Mouse (Mus musculus) heart, postnatal 0 days (tissue): ENCODE results near the gene Tsg101. TPM values are rescaled to one million over a fixed set of nuclear protein-coding genes. Genes with fewer than 3 reads are reported as not detected.
A peak's percentile ranks its signal among the peaks of the same experiment; 100 is the strongest.

Experiments
- ATAC-seq: fragments of 200-750 bp; cut with Nextera tagmentation; 2 replicates; pipeline ENCODE4 v1.8.0; 2017; ENCODE audit warnings: low read depth, moderate number of reproducible peaks, moderate library complexity; ENCODE audit not compliant: insufficient read depth
- DNase-seq: peaks from one replicate; pipeline ENCODE4 v3.0.0-alpha.2; 2016; ENCODE audit warnings: low spot score
- H3K27ac ChIP-seq: fragments of 300-500 bp; sonication (generic); 2 replicates; pipeline ENCODE4 v1.5.1; 2014; ENCODE audit warnings: low read depth, mild to moderate bottlenecking
- H3K27me3 ChIP-seq: fragments of 300-500 bp; sonication (generic); 2 replicates; pipeline ENCODE4 v1.6.1; 2014; ENCODE audit warnings: low read length, mixed read lengths; ENCODE audit not compliant: control insufficient read depth, insufficient read depth
- H3K36me3 ChIP-seq: fragments of 300-500 bp; sonication (generic); replicated peaks from 2 replicates; pipeline ENCODE4 v1.6.1; 2014; ENCODE audit warnings: low read length, mixed read lengths; ENCODE audit not compliant: control insufficient read depth, insufficient read depth
- H3K4me1 ChIP-seq: fragments of 300-500 bp; sonication (generic); 2 replicates; pipeline ENCODE4 v1.6.1; 2014; ENCODE audit warnings: antibody characterized with exemption; ENCODE audit not compliant: control insufficient read depth, insufficient read depth
- H3K4me2 ChIP-seq: fragments of 300-500 bp; sonication (generic); 2 replicates; pipeline ENCODE4 v1.6.1; 2014; ENCODE audit warnings: low read depth, mild to moderate bottlenecking, low read length, moderate library complexity
- H3K4me3 ChIP-seq: fragments of 300-500 bp; sonication (generic); 2 replicates; pipeline ENCODE4 v1.5.1; 2014; ENCODE audit warnings: low read depth, low read length
- H3K9ac ChIP-seq: fragments of 300-500 bp; sonication (generic); replicated peaks from 2 replicates; pipeline ENCODE4 v1.6.1; 2014; ENCODE audit warnings: low read depth, low read length, mixed read lengths
- H3K9me3 ChIP-seq: fragments of 300-500 bp; sonication (generic); replicated peaks from 2 replicates; pipeline ENCODE4 v1.6.1; 2016; ENCODE audit warnings: low read length; ENCODE audit not compliant: control insufficient read depth
- CTCF ChIP-seq: IDR thresholded peaks from 2 replicates; pipeline ENCODE4 v1.5.1; 2016; ENCODE audit warnings: antibody characterized with exemption, control low read depth, low read depth
- EP300 ChIP-seq: IDR thresholded peaks from 2 replicates; pipeline ENCODE4 v1.6.1; 2016; ENCODE audit warnings: antibody characterized with exemption, low read depth
- WGBS: fragments of 180-500 bp; shearing (Covaris S2); extraction: QIAGEN DNeasy Blood & Tissue Kit; methylation state at CpG from one replicate; pipeline ENCODE4 v1.1.7; 2014; 5-methylcytosine and 5-hydroxymethylcytosine counted together
- polyA plus RNA-seq: library from polyadenylated mRNA; unstranded; fragments of >200 nt; fragmentation: Nextera tagmentation; extraction: Ambion mirVana; gene quantifications from 2 replicates; pipeline ENCODE4 v1.2.1, GENCODE M21; 2015
- total RNA-seq: library from RNA; depleted of rRNA; stranded (reverse); fragments of >200 nt; gene quantifications from 2 replicates; pipeline ENCODE4 v1.2.3, GENCODE M21; 2014; ENCODE audit warnings: low replicate concordance

The Tsg101 gene
- total and polyA plus RNA-seq, 2 experiments from 2014 or later = 116 to 164 TPM

GRCm38 (mm10) chr7:46958853-46959252 lies 39.1 kb upstream of the Tsg101 start:
- Histone ChIP-seq H3K4me1 (no peaks in the 10 kb centered on the region; the same call in 1 of the 2 replicates), H3K4me3 (peak overlapping the region; percentile 71), H3K4me2 (peak overlapping the region; percentile 80), H3K9me3 (no peaks in the 10 kb centered on the region), H3K27ac (no peak overlapping the region), H3K36me3 (peaks cover 16% of the 10 kb centered on the region), H3K27me3 (no peaks in the 10 kb centered on the region), H3K9ac (no peak overlapping the region)
- 16% methylated on average over 9 of the region's 9 CpGs for WGBS
- no peak for DNase-seq
- ATAC-seq = no peak
- TF ChIP-seq EP300 (no peak), CTCF (no peak)

GRCm38 (mm10) chr7:46957831-46958691 lies 38.3 kb upstream of the Tsg101 start, which contains the start of gene Uevld:
Gene Uevld (minus strand): TSS chr7:46958527.
- H3K9me3 ChIP-seq = no peaks in the 10 kb centered on the region
- H3K4me1 ChIP-seq = no peaks in the 10 kb centered on the region; the same call in 1 of the 2 replicates
- H3K4me2 ChIP-seq = peak within 1 kb of the TSS; percentile 80
- DNase-seq (peak; percentile 83), ATAC-seq (peak; percentile 77)
- peak within 1 kb of the TSS; percentile 71 for H3K4me3 ChIP-seq
- no peaks in the 10 kb centered on the region for H3K27me3 ChIP-seq
- peaks cover 24% of the 10 kb centered on the region for H3K36me3 ChIP-seq
- TF ChIP-seq CTCF (peak; percentile 26; the same call in 1 of the 2 replicates), EP300 (no peak)
- under 1% methylated on average over 51 of the region's 51 CpGs for WGBS
- 0 out of 2 replicates have a peak within 1 kb of the TSS, but pooled peaks have one; percentile 6 for H3K27ac ChIP-seq
- H3K9ac ChIP-seq = peak within 1 kb of the TSS; percentile 76

GRCm38 (mm10) chr7:46935847-46936246 lies 16.1 kb upstream of the Tsg101 start:
- ATAC-seq (peak; percentile 36; the same call in 1 of the 2 replicates), DNase-seq (peak; percentile 25)
- H3K9me3 ChIP-seq = no peaks in the 10 kb centered on the region
- 42% methylated on average over 4 of the region's 4 CpGs for WGBS
- H3K36me3 ChIP-seq = peaks cover 67% of the 10 kb centered on the region
- no peak overlapping the region for H3K9ac ChIP-seq
- H3K4me3 ChIP-seq = no peak overlapping the region
- no peaks in the 10 kb centered on the region for H3K4me1 ChIP-seq
- H3K4me2 ChIP-seq = no peak overlapping the region
- H3K27ac ChIP-seq = no peak overlapping the region
- no peak for TF ChIP-seq EP300
- TF ChIP-seq CTCF = peak; percentile 50
- H3K27me3 ChIP-seq = no peaks in the 10 kb centered on the region

GRCm38 (mm10) chr7:46934788-46935187 lies 15.0 kb upstream of the Tsg101 start:
- no peak overlapping the region for H3K4me3 ChIP-seq
- H3K4me2 ChIP-seq = no peak overlapping the region
- ATAC-seq (no peak), DNase-seq (no peak)
- H3K4me1 ChIP-seq = no peaks in the 10 kb centered on the region
- no peaks in the 10 kb centered on the region for H3K27me3 ChIP-seq
- no peak overlapping the region for H3K9ac ChIP-seq
- H3K27ac ChIP-seq = no peak overlapping the region
- WGBS = 74% methylated on average over 8 of the region's 8 CpGs
- H3K9me3 ChIP-seq = no peaks in the 10 kb centered on the region
- peaks cover 67% of the 10 kb centered on the region for H3K36me3 ChIP-seq
- no peak for TF ChIP-seq CTCF
- no peak for TF ChIP-seq EP300

GRCm38 (mm10) chr7:46931370-46931769 lies 11.6 kb upstream of the Tsg101 start:
- H3K9ac ChIP-seq = no peak overlapping the region
- H3K36me3 ChIP-seq = peaks cover 43% of the 10 kb centered on the region
- no peak overlapping the region for H3K4me2 ChIP-seq
- H3K27me3 ChIP-seq = no peaks in the 10 kb centered on the region
- 96% methylated on average over 3 of the region's 3 CpGs for WGBS
- no peak overlapping the region for H3K27ac ChIP-seq
- no peaks in the 10 kb centered on the region for H3K9me3 ChIP-seq
- ATAC-seq (no peak), DNase-seq (no peak)
- H3K4me1 ChIP-seq = no peaks in the 10 kb centered on the region
- H3K4me3 ChIP-seq = no peak overlapping the region
- no peak for TF ChIP-seq EP300
- no peak for TF ChIP-seq CTCF
